Mouse (Mus musculus): Measurements from ENCODE around the gene Tnpo3.

- TF ChIP-seq CTCF (IDR thresholded peaks at IDR 0.05; ENCODE audit: borderline replicate concordance, extremely low read depth, insufficient read depth, insufficient read length) (no peak), POLR2A (IDR thresholded peaks at IDR 0.05; ENCODE audit: borderline replicate concordance, extremely low read depth, insufficient read depth, insufficient read length, poor library complexity, severe bottlenecking) (no peak)
Observed at GRCm38 (mm10) chr6:29497791-29498190, 111.9 kb downstream of the Tnpo3 start.

Measured in brain, embryonic 14.5 days (tissue).